Comparison of ENCODE assay signal across 17 mouse cellular contexts in the genomic region with DNA sequence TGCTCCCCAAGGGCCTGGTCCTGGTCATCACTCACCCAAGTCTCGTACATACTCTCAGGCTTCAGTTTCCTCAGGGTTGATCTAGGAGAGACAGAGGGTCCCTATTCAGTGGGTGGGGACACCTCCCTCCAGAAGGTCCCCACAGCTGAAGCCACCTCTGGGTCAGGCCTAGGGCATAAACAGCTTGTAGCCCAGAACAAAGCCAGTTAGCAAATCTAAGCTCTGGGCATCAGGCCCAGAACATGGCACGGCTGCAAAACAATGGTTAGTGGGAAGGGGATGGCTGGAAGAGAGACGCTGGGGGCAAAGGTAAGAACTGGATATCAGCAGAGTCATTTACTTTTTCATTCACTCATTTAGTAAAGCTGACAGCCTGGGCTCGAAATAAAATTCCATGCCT. TPM values are rescaled to one million over a fixed set of nuclear protein-coding genes. Genes with fewer than 3 reads are reported as not detected.
DNase-seq lines count a peak whose midpoint lies in the region; ATAC-seq lines count a peak whose summit lies in the region.
"Had no signal": no experiment of that assay in that cellular context is flagged by ENCODE, and none has a peak within 500 bp of the region (broad histone marks: within the 10 kb centered on the region; RNA-seq: fewer than 3 reads in every experiment).

No protein-coding gene starts in this region.

- peaks cover 57% of the 10 kb centered on the region for H3K4me1 ChIP-seq in heart, embryonic 13.5 days
- H3K4me1 ChIP-seq in midbrain, embryonic 12.5 days: peaks cover 33% of the 10 kb centered on the region
- peaks cover 7% of the 10 kb centered on the region for H3K4me1 ChIP-seq in midbrain, embryonic 16.5 days (ENCODE audit: control insufficient read depth, insufficient read depth, low read length)
- H3K4me1 ChIP-seq in embryonic facial prominence, embryonic 10.5 days: peaks cover 38% of the 10 kb centered on the region
- H3K4me1 ChIP-seq in hindbrain, embryonic 14.5 days (replicated peaks; ENCODE audit: control insufficient read depth, insufficient read depth, low read length): peaks cover 5% of the 10 kb centered on the region

- peaks cover 14% of the 10 kb centered on the region for H3K36me3 ChIP-seq in heart, embryonic 13.5 days
- no peaks in the 10 kb centered on the region for H3K36me3 ChIP-seq in midbrain, embryonic 12.5 days
- H3K36me3 ChIP-seq in midbrain, embryonic 16.5 days (ENCODE audit: control insufficient read depth, insufficient read depth, low read length): no peaks in the 10 kb centered on the region
- H3K36me3 ChIP-seq in embryonic facial prominence, embryonic 10.5 days (replicated peaks): no peaks in the 10 kb centered on the region; the same call in 1 of the 2 replicates
- H3K36me3 ChIP-seq in hindbrain, embryonic 14.5 days (replicated peaks; ENCODE audit: control insufficient read depth, insufficient read depth): no peaks in the 10 kb centered on the region

- H3K9ac ChIP-seq in heart, embryonic 13.5 days: peak overlapping the region; percentile 0; the same call in 1 of the 2 replicates
- H3K9ac ChIP-seq in midbrain, embryonic 12.5 days (replicated peaks): no peak overlapping the region
- H3K9ac ChIP-seq in midbrain, embryonic 16.5 days (ENCODE audit: low read depth, low read length): no peak overlapping the region
- no peak overlapping the region for H3K9ac ChIP-seq in hindbrain, embryonic 14.5 days
- H3K9ac ChIP-seq: liver, postnatal 0 days had no signal

- H3K4me2 ChIP-seq in heart, embryonic 13.5 days: no peak overlapping the region
- no peak overlapping the region for H3K4me2 ChIP-seq in midbrain, embryonic 12.5 days (replicated peaks)
- no peak overlapping the region for H3K4me2 ChIP-seq in midbrain, embryonic 16.5 days (ENCODE audit: low read length)
- H3K4me2 ChIP-seq in hindbrain, embryonic 14.5 days (replicated peaks): no peak overlapping the region

- DNase-seq in heart, adult 18-20 months: no peak
- DNase-seq in embryonic facial prominence, embryonic 10.5 days (ENCODE audit: low spot score): no peak
- no peak for DNase-seq in hindbrain, embryonic 14.5 days (ENCODE audit: low spot score)
- DNase-seq in adrenal gland, postnatal 36 days: no peak
- DNase-seq: cerebellum, adult 2 months; kidney, postnatal 4 days; liver, postnatal 0 days; spleen, adult 18-20 months; thymus, postnatal 36 days had no signal

- peak overlapping the region; percentile 70; the same call in 1 of the 2 replicates for H3K27ac ChIP-seq in heart, embryonic 13.5 days (replicated peaks)
- peak overlapping the region; percentile 47 for H3K27ac ChIP-seq in midbrain, embryonic 12.5 days (replicated peaks)
- no peak overlapping the region for H3K27ac ChIP-seq in midbrain, embryonic 16.5 days (ENCODE audit: low read length)
- H3K27ac ChIP-seq in embryonic facial prominence, embryonic 10.5 days (replicated peaks): peak overlapping the region; percentile 40; the same call in 1 of the 2 replicates
- H3K27ac ChIP-seq in hindbrain, embryonic 14.5 days: peak overlapping the region; percentile 14; the same call in 1 of the 2 replicates
- H3K27ac ChIP-seq: macrophage had no signal

- no peaks in the 10 kb centered on the region for H3K9me3 ChIP-seq in heart, embryonic 13.5 days
- no peaks in the 10 kb centered on the region for H3K9me3 ChIP-seq in midbrain, embryonic 12.5 days
- H3K9me3 ChIP-seq in midbrain, embryonic 16.5 days (replicated peaks; ENCODE audit: control insufficient read depth, low read length, poor library complexity, severe bottlenecking): no peaks in the 10 kb centered on the region
- H3K9me3 ChIP-seq in embryonic facial prominence, embryonic 10.5 days: no peaks in the 10 kb centered on the region
- no peaks in the 10 kb centered on the region for H3K9me3 ChIP-seq in hindbrain, embryonic 14.5 days (ENCODE audit: control insufficient read depth, low read length)

- ATAC-seq in heart, embryonic 13.5 days (ENCODE audit: extremely low read depth, insufficient number of reproducible peaks, low FRiP score, low TSS enrichment): no peak
- peak; percentile 16; the same call in 1 of the 2 replicates for ATAC-seq in midbrain, embryonic 12.5 days (ENCODE audit: low FRiP score, low read depth)
- ATAC-seq in midbrain, embryonic 16.5 days: no peak
- ATAC-seq in hindbrain, embryonic 14.5 days (ENCODE audit: low FRiP score): peak; percentile 34
- no peak for ATAC-seq in activated CD4-positive, CD25-positive, alpha-beta regulatory T cell, adult 4 months
- ATAC-seq: intestine, postnatal 0 days; liver, postnatal 0 days had no signal

- WGBS in heart, embryonic 13.5 days: 69% methylated on average over 4 of the region's 4 CpGs
- WGBS in midbrain, embryonic 12.5 days: 47% methylated on average over 4 of the region's 4 CpGs
- WGBS in midbrain, embryonic 16.5 days: 34% methylated on average over 4 of the region's 4 CpGs
- 84% methylated on average over 4 of the region's 4 CpGs for WGBS in embryonic facial prominence, embryonic 10.5 days
- WGBS in hindbrain, embryonic 14.5 days: 41% methylated on average over 4 of the region's 4 CpGs

- H3K4me3 ChIP-seq in heart, embryonic 13.5 days: no peak overlapping the region
- H3K4me3 ChIP-seq in midbrain, embryonic 12.5 days: no peak overlapping the region
- no peak overlapping the region for H3K4me3 ChIP-seq in midbrain, embryonic 16.5 days (ENCODE audit: low read depth, low read length)
- no peak overlapping the region for H3K4me3 ChIP-seq in embryonic facial prominence, embryonic 10.5 days
- no peak overlapping the region for H3K4me3 ChIP-seq in hindbrain, embryonic 14.5 days (replicated peaks; ENCODE audit: low read length)
- H3K4me3 ChIP-seq: erythroblast, embryonic 14.5 days had no signal

- no peaks in the 10 kb centered on the region for H3K27me3 ChIP-seq in heart, embryonic 13.5 days (replicated peaks)
- peaks cover 10% of the 10 kb centered on the region; the same call in 1 of the 2 replicates for H3K27me3 ChIP-seq in midbrain, embryonic 12.5 days
- H3K27me3 ChIP-seq in midbrain, embryonic 16.5 days (ENCODE audit: control insufficient read depth, insufficient read depth, low read depth, low read length): no peaks in the 10 kb centered on the region
- no peaks in the 10 kb centered on the region for H3K27me3 ChIP-seq in embryonic facial prominence, embryonic 10.5 days (replicated peaks; ENCODE audit: low read depth, poor library complexity, severe bottlenecking)
- no peaks in the 10 kb centered on the region for H3K27me3 ChIP-seq in hindbrain, embryonic 14.5 days (ENCODE audit: control insufficient read depth, insufficient read depth, low read length)

RNA-seq across cellular contexts. Expression of a gene that starts 5.9 kb away (rescaled TPM):
- 162 and 211 TPM in 2 replicates for polyA plus RNA-seq in heart, embryonic 13.5 days (2015; fragmentation: Nextera tagmentation; extraction: Ambion mirVana)
- total RNA-seq in heart, adult 18-20 months (2021): 1 to 10 TPM; 2.2 to 2.7 TPM
- 1.9 and 2.1 TPM in 2 replicates for polyA plus RNA-seq in midbrain, embryonic 12.5 days (2016; fragmentation: Nextera tagmentation; extraction: Ambion mirVana)
- polyA plus RNA-seq in midbrain, embryonic 16.5 days (2015; fragmentation: Nextera tagmentation; extraction: Ambion mirVana): 1.8 and 2.2 TPM in 2 replicates
- polyA plus RNA-seq in embryonic facial prominence, embryonic 10.5 days (2016; fragmentation: Nextera tagmentation; extraction: Ambion mirVana): 1.6 TPM in 2 replicates
- polyA plus RNA-seq in hindbrain, embryonic 14.5 days (2014; fragmentation: Nextera tagmentation; extraction: Ambion mirVana): 1.4 and 2.2 TPM in 2 replicates
- polyA plus RNA-seq in activated CD4-positive, CD25-positive, alpha-beta regulatory T cell, adult 4 months (2017; shearing (Covaris generic)): not detected
- total RNA-seq in adrenal gland, postnatal 36 days (2021): under 1 TPM in 1 of 2 experiments, not detected in 1; 0.46 TPM
- polyA plus RNA-seq: erythroblast, embryonic 14.5 days; macrophage had no signal

RNA-seq across cellular contexts. Expression of a gene that starts 7.2 kb away (rescaled TPM):
- 169 and 180 TPM in 2 replicates for polyA plus RNA-seq in heart, embryonic 13.5 days (2015; fragmentation: Nextera tagmentation; extraction: Ambion mirVana)
- total RNA-seq in heart, adult 18-20 months (2021): 10 to 100 TPM; 57.4 to 69.9 TPM
- polyA plus RNA-seq in midbrain, embryonic 12.5 days (2016; fragmentation: Nextera tagmentation; extraction: Ambion mirVana): 350 and 356 TPM in 2 replicates
- 460 and 525 TPM in 2 replicates for polyA plus RNA-seq in midbrain, embryonic 16.5 days (2015; fragmentation: Nextera tagmentation; extraction: Ambion mirVana)
- polyA plus RNA-seq in embryonic facial prominence, embryonic 10.5 days (2016; fragmentation: Nextera tagmentation; extraction: Ambion mirVana): 123 and 138 TPM in 2 replicates
- polyA plus RNA-seq in hindbrain, embryonic 14.5 days (2014; fragmentation: Nextera tagmentation; extraction: Ambion mirVana): 363 and 428 TPM in 2 replicates
- 10 to 100 TPM; 42.0 to 43.1 TPM for polyA plus RNA-seq in activated CD4-positive, CD25-positive, alpha-beta regulatory T cell, adult 4 months (2017; shearing (Covaris generic))
- 10 to 100 TPM; 53.9 to 62.1 TPM for total RNA-seq in adrenal gland, postnatal 36 days (2021)

RNA-seq across cellular contexts. Expression of a gene that starts 44.4 kb away (rescaled TPM):
- 0.21 and 0.52 TPM in 2 replicates for polyA plus RNA-seq in heart, embryonic 13.5 days (2015; fragmentation: Nextera tagmentation; extraction: Ambion mirVana)
- not detected for total RNA-seq in heart, adult 18-20 months (2021)
- polyA plus RNA-seq in midbrain, embryonic 12.5 days (2016; fragmentation: Nextera tagmentation; extraction: Ambion mirVana): not detected in 2 replicates
- polyA plus RNA-seq in midbrain, embryonic 16.5 days (2015; fragmentation: Nextera tagmentation; extraction: Ambion mirVana): not detected in 2 replicates
- not detected in 2 replicates for polyA plus RNA-seq in embryonic facial prominence, embryonic 10.5 days (2016; fragmentation: Nextera tagmentation; extraction: Ambion mirVana)
- 0.15 TPM in 1 of 2 replicates, not detected in the other for polyA plus RNA-seq in hindbrain, embryonic 14.5 days (2014; fragmentation: Nextera tagmentation; extraction: Ambion mirVana)
- not detected for polyA plus RNA-seq in activated CD4-positive, CD25-positive, alpha-beta regulatory T cell, adult 4 months (2017; shearing (Covaris generic))
- total RNA-seq in adrenal gland, postnatal 36 days (2021): 1 to 10 TPM in 1 of 2 experiments, under 1 TPM in 1; 0.53 to 1.4 TPM
- total RNA-seq: left cerebral cortex, adult 18-20 months had no signal
- polyA plus RNA-seq: cerebellum, adult 2 months; erythroblast, embryonic 14.5 days; intestine, postnatal 0 days; macrophage had no signal

RNA-seq across cellular contexts. Expression of a gene that starts 47.7 kb away (rescaled TPM):
- polyA plus RNA-seq in heart, embryonic 13.5 days (2015; fragmentation: Nextera tagmentation; extraction: Ambion mirVana): 27.8 and 31.6 TPM in 2 replicates
- 10 to 100 TPM in 1 of 2 experiments, 1 to 10 TPM in 1; 9.8 to 10.1 TPM for total RNA-seq in heart, adult 18-20 months (2021)
- 103 and 106 TPM in 2 replicates for polyA plus RNA-seq in midbrain, embryonic 12.5 days (2016; fragmentation: Nextera tagmentation; extraction: Ambion mirVana)
- polyA plus RNA-seq in midbrain, embryonic 16.5 days (2015; fragmentation: Nextera tagmentation; extraction: Ambion mirVana): 63.9 and 64.0 TPM in 2 replicates
- polyA plus RNA-seq in embryonic facial prominence, embryonic 10.5 days (2016; fragmentation: Nextera tagmentation; extraction: Ambion mirVana): 33.7 and 39.5 TPM in 2 replicates
- 64.7 and 69.0 TPM in 2 replicates for polyA plus RNA-seq in hindbrain, embryonic 14.5 days (2014; fragmentation: Nextera tagmentation; extraction: Ambion mirVana)
- polyA plus RNA-seq in activated CD4-positive, CD25-positive, alpha-beta regulatory T cell, adult 4 months (2017; shearing (Covaris generic)): 1 to 10 TPM; 3.4 to 3.8 TPM
- total RNA-seq in adrenal gland, postnatal 36 days (2021): 10 to 100 TPM; 24.9 to 39.2 TPM

Comparison
In these comparisons a context has a peak if more than half of its experiments do, and no peak if none do; other contexts are left out.
1. ATAC-seq: peak in midbrain, embryonic 12.5 days (single experiment) and hindbrain, embryonic 14.5 days (single experiment); none in heart, embryonic 13.5 days (single experiment), midbrain, embryonic 16.5 days (single experiment) and activated CD4-positive, CD25-positive, alpha-beta regulatory T cell, adult 4 months (single experiment).
2. RNA of a gene that starts 5.9 kb away (polyA plus RNA-seq): 162 to 211 TPM in heart, embryonic 13.5 days; 1.9 to 2.1 TPM in midbrain, embryonic 12.5 days, 1.8 to 2.2 TPM in midbrain, embryonic 16.5 days, 1.6 TPM in embryonic facial prominence, embryonic 10.5 days, 1.4 to 2.2 TPM in hindbrain, embryonic 14.5 days and not detected in activated CD4-positive, CD25-positive, alpha-beta regulatory T cell, adult 4 months; every median in the first group is over 10 times any median in the second.